Mouse (Mus musculus) liver, adult (tissue): ENCODE results near the gene Gm20388.

ENCODE experiments used
- GATA4 ChIP-seq: IDR thresholded peaks from 2 replicates; pipeline ENCODE4 v1.6.1; 2014; ENCODE audit warnings: mild to moderate bottlenecking, low read length; ENCODE audit not compliant: insufficient replicate concordance

Gm20388 gene

GRCm38 (mm10) chr8:120493508-120494464, 583.1 kb downstream of the Gm20388 start:
- TF ChIP-seq GATA4, result peak; percentile 69; the same call in 1 of the 2 replicates

- TF ChIP-seq GATA4, result peak; percentile 70; the same call in 1 of the 2 replicates
These were observed 584.3 kb downstream of the Gm20388 start for GRCm38 (mm10) chr8:120494903-120495302.

- no peak for TF ChIP-seq GATA4
These were observed 584.8 kb downstream of the Gm20388 start for GRCm38 (mm10) chr8:120495461-120495860.

- no peak for TF ChIP-seq GATA4
These were observed 585.8 kb downstream of the Gm20388 start for GRCm38 (mm10) chr8:120496478-120496877.

GRCm38 (mm10) chr8:120497503-120497946, 586.9 kb downstream of the Gm20388 start:
- TF ChIP-seq GATA4, result no peak

- TF ChIP-seq GATA4, result no peak
These were observed 587.7 kb downstream of the Gm20388 start for GRCm38 (mm10) chr8:120498349-120498831.

- no peak for TF ChIP-seq GATA4
These were observed 588.4 kb downstream of the Gm20388 start for GRCm38 (mm10) chr8:120498926-120499605.

GRCm38 (mm10) chr8:120500701-120501261, 590.1 kb downstream of the Gm20388 start:
- no peak for TF ChIP-seq GATA4

- TF ChIP-seq GATA4, result no peak
These were observed 590.8 kb downstream of the Gm20388 start for GRCm38 (mm10) chr8:120501426-120501825.

GRCm38 (mm10) chr8:120502428-120502827, 591.8 kb downstream of the Gm20388 start:
- TF ChIP-seq GATA4, result no peak

GRCm38 (mm10) chr8:120504251-120505081, 593.8 kb downstream of the Gm20388 start:
- TF ChIP-seq GATA4, result no peak

GRCm38 (mm10) chr8:120505082-120505511, 594.5 kb downstream of the Gm20388 start:
- no peak for TF ChIP-seq GATA4

- TF ChIP-seq GATA4, result no peak
These were observed 595.1 kb downstream of the Gm20388 start for GRCm38 (mm10) chr8:120505619-120506310.

GRCm38 (mm10) chr8:120506562-120506961, 595.9 kb downstream of the Gm20388 start:
- no peak for TF ChIP-seq GATA4
